Mouse (Mus musculus) spleen, adult 2 months (tissue): ENCODE results near the gene Tnik.

Experiments used
- CTCF ChIP-seq: fragments of 200-500 bp; IDR thresholded peaks from 2 replicates; pipeline ENCODE4 v1.5.1; 2011; ENCODE audit warnings: mild to moderate bottlenecking, inconsistent platforms; ENCODE audit not compliant: insufficient read depth, insufficient read length, insufficient replicate concordance; ENCODE audit errors: extremely low read depth
- POLR2A ChIP-seq: fragments of 200-500 bp; IDR thresholded peaks from 2 replicates; pipeline ENCODE4 v1.6.1; 2011; ENCODE audit warnings: low read depth, low read length, inconsistent platforms

- TF ChIP-seq CTCF (no peak), POLR2A (no peak)
Observed at GRCm38 (mm10) chr3:28542941-28543340, 279.9 kb downstream of the Tnik start.
